Mouse (Mus musculus): ENCODE measurements around the gene Gngt1.

The Gngt1 gene

DNA sequence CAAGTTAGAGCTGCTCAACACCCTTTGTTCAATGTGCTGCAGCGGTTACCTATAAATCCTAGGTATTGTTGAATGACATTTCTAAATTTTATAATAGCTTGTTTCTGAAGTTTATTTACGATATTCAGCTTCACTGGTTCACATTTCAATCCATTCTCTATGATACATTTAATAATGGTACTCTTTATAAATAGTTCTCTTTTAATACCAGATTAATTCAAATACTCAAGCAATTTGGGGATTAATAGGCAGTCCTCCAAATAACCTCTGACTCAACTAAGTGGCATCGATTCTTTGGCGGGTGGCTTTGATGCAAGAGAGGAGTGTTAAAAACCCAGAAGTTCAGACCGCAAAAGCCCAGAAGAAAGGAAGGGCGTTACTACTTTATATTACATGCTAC is at the start of gene Gngt1:
TSS of gene Gngt1 (plus strand) at position 301 of the 400 bp plus-strand sequence.
- no peak for DNase-seq (ENCODE audit: low read depth)

GRCm38 (mm10) chr6:3954969-3955368 is 38.6 kb upstream of the Gngt1 start:
- DNase-seq (ENCODE audit: low read depth) = no peak

DNA sequence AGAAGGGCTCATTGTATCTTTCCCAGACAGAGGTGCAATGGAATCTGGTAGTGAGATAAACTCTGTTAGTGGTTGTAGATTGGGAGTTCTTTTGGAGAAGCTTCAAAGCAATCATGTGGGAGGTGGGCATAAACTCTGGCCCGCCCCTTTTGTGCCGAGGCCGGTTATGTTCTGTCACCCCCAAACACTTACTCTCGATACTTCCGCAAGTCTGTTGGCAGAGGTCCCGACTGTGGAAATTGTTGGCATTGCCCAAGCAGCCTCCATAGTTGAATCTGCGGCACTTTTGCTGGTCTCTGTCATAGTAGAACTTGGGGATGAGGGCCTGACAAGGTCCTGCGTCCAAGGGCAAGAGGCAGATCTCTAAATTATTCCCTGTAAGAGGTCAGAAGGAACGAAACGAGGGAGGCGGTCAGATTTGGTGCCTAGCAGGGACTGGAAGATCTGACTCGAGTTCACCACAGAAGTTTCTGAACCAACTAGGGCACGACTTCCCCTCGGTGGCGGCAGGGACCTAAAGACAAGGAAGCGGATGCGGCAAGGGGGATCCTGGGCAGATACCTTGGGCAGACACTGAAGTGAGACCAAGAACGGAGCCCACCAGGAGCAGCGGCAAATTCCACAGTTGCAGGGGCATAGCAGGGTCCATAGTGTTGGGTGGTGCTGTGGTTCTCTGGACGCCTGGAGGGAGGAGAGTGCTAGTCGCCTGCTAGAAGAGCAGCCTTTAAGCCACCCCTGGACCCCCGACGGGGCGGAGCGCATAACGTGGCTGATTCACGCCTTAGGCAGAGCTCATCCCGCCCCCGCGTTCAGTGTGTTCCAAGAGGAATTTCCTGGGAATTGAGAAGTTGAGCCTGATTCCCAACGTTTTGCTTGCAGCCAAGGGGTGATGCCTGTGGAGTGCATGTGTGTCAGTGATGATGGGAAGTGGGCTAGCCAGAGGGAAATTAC is 25.6 kb upstream of the Gngt1 start:
- DNase-seq (ENCODE audit: low read depth) = no peak

DNA sequence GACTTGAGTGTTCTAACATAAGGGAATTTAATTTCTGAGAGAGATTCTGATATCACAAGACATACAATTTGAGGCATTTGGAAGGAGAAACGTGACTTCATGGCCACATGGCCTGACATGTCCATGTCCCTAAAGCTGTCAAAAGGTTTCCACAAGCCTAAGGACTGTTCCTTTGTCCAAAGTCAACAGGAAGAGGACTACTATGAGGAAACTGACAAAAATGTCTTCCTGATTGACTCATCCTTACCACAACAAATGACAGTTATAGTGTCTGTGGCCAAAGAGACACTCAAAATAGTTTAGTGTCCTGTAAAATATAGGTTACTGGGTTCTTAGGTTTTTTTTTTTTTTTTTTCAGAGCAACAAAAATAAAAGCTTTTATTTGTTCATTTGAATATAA is 19.9 kb upstream of the Gngt1 start:
- no peak for DNase-seq (ENCODE audit: low read depth)

- DNase-seq (ENCODE audit: low read depth) = no peak
Measured at GRCm38 (mm10) chr6:3982661-3983284, 10.8 kb upstream of the Gngt1 start.

GRCm38 (mm10) chr6:3988750-3989149 is 4.8 kb upstream of the Gngt1 start, which contains the start of gene Tfpi2:
Gene Tfpi2 (minus strand): TSS chr6:3988919.
- no peak for DNase-seq (ENCODE audit: low read depth)

- DNase-seq (ENCODE audit: low read depth) = no peak
Measured at GRCm38 (mm10) chr6:3998089-3998488, 4.5 kb downstream of the Gngt1 start.

DNA sequence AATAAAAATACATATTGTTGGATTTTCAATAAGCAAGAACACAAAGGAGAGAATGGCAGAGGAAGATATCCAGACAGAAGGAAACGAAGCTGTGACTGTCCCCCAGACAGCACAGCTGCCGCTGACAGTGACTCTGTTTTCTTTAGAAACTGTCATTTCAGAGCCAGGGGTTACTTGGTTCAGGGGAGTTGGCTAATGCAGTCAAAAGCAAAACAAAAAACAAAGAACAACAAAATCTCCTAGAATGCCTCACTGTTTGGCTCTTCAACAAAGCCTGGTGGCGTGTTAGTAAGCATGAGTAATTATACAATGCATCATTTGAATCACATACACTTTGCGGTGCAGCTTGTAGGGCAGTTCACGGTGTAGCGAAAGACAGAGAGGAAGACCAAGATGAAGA is 5.7 kb downstream of the Gngt1 start:
- no peak for DNase-seq (ENCODE audit: low read depth)

DNA sequence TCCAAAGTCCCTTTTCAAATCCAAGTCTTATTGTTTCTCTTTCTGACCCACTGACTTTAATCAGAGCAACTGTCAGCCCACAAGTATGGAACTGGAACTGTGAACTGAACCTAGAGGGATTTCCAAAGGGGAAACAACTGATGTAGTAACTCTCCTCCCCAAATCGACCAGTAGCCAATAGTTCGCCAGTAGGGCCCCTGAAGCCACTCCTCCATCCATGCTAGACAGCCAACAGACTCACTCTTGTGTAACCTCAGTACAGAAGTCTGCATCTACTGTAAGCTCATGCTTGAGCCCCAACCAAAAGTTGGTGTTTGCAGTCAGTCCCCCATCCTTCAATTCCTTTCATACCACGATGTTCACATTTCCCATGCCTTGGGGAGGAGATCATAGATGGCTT is 7.1 kb downstream of the Gngt1 start:
- DNase-seq (ENCODE audit: low read depth) = no peak

DNA sequence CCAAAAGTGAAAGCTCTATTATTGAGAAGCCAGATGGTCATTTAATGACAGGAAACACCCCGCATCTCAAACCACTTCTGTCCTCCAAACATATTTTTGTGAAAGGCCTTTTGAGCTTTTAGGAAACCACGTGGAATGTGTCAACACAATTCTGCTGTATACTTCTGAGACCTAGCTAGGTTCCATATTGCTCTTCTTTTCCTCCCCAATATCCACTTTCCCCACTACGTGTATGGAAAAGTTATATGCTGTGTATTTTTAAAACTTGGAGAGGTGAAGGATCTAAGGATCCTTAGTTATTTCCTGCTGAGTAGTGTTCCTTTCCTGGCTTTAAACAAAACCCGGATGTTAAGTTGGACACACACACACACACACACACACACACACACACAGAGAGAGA is 9.9 kb downstream of the Gngt1 start:
- DNase-seq (ENCODE audit: low read depth) = no peak

- peak; percentile 25 for DNase-seq (ENCODE audit: low read depth)
Measured at GRCm38 (mm10) chr6:4003890-4004306, 10.3 kb downstream of the Gngt1 start, which contains the start of gene Gng11. Gene Gng11 (plus strand): TSS chr6:4003904.

- DNase-seq (ENCODE audit: low read depth) = no peak
Measured at GRCm38 (mm10) chr6:4004808-4005207, 11.2 kb downstream of the Gngt1 start.

GRCm38 (mm10) chr6:4008501-4009040 is 15.0 kb downstream of the Gngt1 start:
- no peak for DNase-seq (ENCODE audit: low read depth)

DNA sequence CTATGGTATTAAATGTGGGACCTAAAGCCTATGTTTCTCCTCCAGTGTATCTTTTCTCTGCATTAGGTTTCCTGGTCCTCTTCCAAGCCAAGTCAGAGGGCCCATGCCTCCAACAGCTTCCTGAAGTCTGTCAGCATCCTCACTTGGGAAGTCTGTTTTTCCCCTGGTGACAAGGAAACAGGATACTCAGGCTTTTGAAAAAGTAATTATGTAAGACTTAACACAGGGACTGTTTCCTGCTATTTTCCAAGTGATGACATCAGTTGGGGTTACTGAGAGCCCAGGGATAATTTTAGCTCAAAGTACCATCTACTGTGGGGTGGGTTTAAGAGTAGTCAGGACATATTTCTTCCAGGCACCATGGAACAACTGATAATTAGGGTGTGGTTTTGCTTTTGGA is 16.0 kb downstream of the Gngt1 start:
- DNase-seq (ENCODE audit: low read depth) = no peak

DNA sequence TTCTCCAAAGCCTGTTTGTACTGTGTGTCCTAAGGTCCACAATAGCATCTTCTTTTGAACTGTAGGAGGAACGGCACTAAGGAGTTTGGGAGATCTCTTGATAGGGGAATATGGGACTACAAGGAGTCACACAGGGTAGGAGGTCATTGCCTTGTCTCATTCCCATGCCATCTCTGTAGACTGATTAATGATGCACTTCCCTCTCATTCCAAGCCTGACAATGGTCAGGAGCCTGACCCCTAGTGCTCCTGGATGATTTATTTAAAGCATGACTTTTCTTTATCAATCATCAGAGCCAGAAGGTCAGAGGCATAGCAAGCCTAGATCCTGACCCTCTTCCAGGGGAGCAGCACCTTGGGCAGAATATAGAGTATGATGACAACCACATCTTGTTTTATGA is 29.1 kb downstream of the Gngt1 start:
- no peak for DNase-seq (ENCODE audit: low read depth)

DNA sequence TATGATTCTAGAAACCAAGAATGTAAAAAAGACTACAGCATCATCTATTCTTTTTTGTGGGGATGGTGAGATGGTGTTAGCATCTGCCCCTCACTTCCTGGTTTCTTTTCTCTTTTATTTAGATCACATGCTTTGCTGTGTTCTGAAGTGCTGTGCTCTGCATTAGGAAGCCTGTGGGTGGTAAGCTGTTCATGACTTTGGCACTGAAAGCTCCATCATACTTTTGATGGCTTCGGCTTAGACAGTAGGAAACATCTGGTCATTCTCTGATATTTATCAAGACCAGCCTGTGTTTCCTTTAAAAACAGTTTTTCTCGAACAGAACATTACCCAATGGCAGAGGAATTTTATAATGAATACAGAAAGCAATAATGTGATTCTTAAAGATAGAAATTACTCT is 32.8 kb downstream of the Gngt1 start:
- no peak for DNase-seq (ENCODE audit: low read depth)

GRCm38 (mm10) chr6:4030956-4031355 is 37.4 kb downstream of the Gngt1 start:
- no peak for DNase-seq (ENCODE audit: low read depth)

DNA sequence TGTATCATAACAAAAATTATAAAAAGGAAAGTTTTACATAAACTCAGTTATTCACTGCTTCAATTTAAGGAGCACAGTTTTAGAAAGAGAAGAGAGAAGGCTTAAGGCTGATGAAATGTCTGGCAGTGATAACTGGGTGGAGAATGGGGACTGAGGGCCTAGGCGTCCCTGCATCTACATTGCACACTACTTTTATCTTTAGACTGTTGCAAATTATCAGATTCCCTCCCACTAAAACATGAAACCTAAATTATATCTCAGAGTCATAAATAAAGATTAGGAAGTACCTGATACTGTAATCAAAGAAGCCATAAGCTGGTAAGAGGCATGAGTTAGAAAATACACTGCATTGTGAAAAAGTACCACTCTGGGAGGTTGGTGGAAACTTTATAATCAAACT is 48.2 kb downstream of the Gngt1 start:
- no peak for DNase-seq (ENCODE audit: low read depth)
